Mouse (Mus musculus) limb, embryonic 11.5 days (tissue): ENCODE measurements around the gene Sec63. TPM values are rescaled to one million over a fixed set of nuclear protein-coding genes. Genes with fewer than 3 reads are reported as not detected.
A peak's percentile ranks its signal among the peaks of the same experiment; 100 is the strongest.

ENCODE experiments used
- ATAC-seq: fragments of 200-750 bp; cut with Nextera tagmentation; 2 replicates; pipeline ENCODE4 v1.8.0; 2017; ENCODE audit warnings: low read depth; ENCODE audit not compliant: insufficient number of reproducible peaks, low FRiP score, low TSS enrichment
- DNase-seq: peaks from one replicate; pipeline ENCODE4 v3.0.0-alpha.2; 2015; ENCODE audit warnings: low spot score
- H3K27ac ChIP-seq: fragments of 300-500 bp; sonication (generic); replicated peaks from 2 replicates; pipeline ENCODE4 v1.5.1; 2014; ENCODE audit warnings: low read depth, mild to moderate bottlenecking, low read length
- H3K27me3 ChIP-seq: fragments of 300-500 bp; sonication (generic); 2 replicates; pipeline ENCODE4 v1.6.1; 2014; ENCODE audit warnings: mild to moderate bottlenecking, low read length, mixed read lengths; ENCODE audit not compliant: control insufficient read depth, insufficient read depth
- H3K36me3 ChIP-seq: fragments of 300-500 bp; sonication (generic); 2 replicates; pipeline ENCODE4 v1.6.1; 2014; ENCODE audit warnings: mild to moderate bottlenecking, low read length, moderate library complexity, mixed read lengths; ENCODE audit not compliant: control insufficient read depth, insufficient read depth
- H3K4me1 ChIP-seq: fragments of 300-500 bp; sonication (generic); 2 replicates; pipeline ENCODE4 v1.6.1; 2014; ENCODE audit warnings: low read length, mixed read lengths; ENCODE audit not compliant: control insufficient read depth, insufficient read depth
- H3K4me2 ChIP-seq: fragments of 300-500 bp; sonication (generic); 2 replicates; pipeline ENCODE4 v1.6.1; 2014; ENCODE audit warnings: low read depth, mild to moderate bottlenecking, moderate library complexity; ENCODE audit not compliant: severe bottlenecking
- H3K4me3 ChIP-seq: fragments of 300-500 bp; sonication (generic); 2 replicates; pipeline ENCODE4 v1.5.1; 2014; ENCODE audit warnings: low read depth, low read length
- H3K9ac ChIP-seq: fragments of 300-500 bp; sonication (generic); 2 replicates; pipeline ENCODE4 v1.6.1; 2014; ENCODE audit warnings: mild to moderate bottlenecking, low read length
- H3K9me3 ChIP-seq: fragments of 300-500 bp; sonication (generic); 2 replicates; pipeline ENCODE4 v1.6.1; 2016; ENCODE audit warnings: low read length; ENCODE audit not compliant: control insufficient read depth
- WGBS: fragments of 180-500 bp; shearing (Covaris S2); extraction: QIAGEN DNeasy Blood & Tissue Kit; methylation state at CpG from one replicate; pipeline ENCODE4 v1.1.7; 2014; 5-methylcytosine and 5-hydroxymethylcytosine counted together
- polyA plus RNA-seq: library from polyadenylated mRNA; unstranded; fragments of >200 nt; fragmentation: Nextera tagmentation; extraction: Ambion mirVana; gene quantifications from 2 replicates; pipeline ENCODE4 v1.2.1, GENCODE M21; 2014

Sec63 gene
- polyA plus RNA-seq, 1 experiment from 2014 or later = 29.6 TPM

- Histone ChIP-seq H3K27me3 (no peaks in the 10 kb centered on the region), H3K9ac (no peak overlapping the region), H3K36me3 (peaks cover 8% of the 10 kb centered on the region), H3K4me1 (no peaks in the 10 kb centered on the region), H3K27ac (no peak overlapping the region), H3K4me2 (no peak overlapping the region), H3K9me3 (no peaks in the 10 kb centered on the region), H3K4me3 (no peak overlapping the region)
- no peak for DNase-seq
- no peak for ATAC-seq
- WGBS = 91% methylated on average over 4 of the region's 4 CpGs
Measured at GRCm38 (mm10) chr10:42833871-42834727, 72.8 kb downstream of the Sec63 start.

- WGBS = 93% methylated on average over 4 of the region's 4 CpGs
- DNase-seq (no peak), ATAC-seq (no peak)
- Histone ChIP-seq H3K4me2 (no peak overlapping the region), H3K9ac (no peak overlapping the region), H3K4me3 (no peak overlapping the region), H3K9me3 (no peaks in the 10 kb centered on the region), H3K27me3 (no peaks in the 10 kb centered on the region), H3K27ac (no peak overlapping the region), H3K4me1 (no peaks in the 10 kb centered on the region), H3K36me3 (peaks cover 4% of the 10 kb centered on the region; the same call in 1 of the 2 replicates)
Measured at GRCm38 (mm10) chr10:42838106-42838505, 76.8 kb downstream of the Sec63 start.

- Histone ChIP-seq H3K4me1 (no peaks in the 10 kb centered on the region), H3K9ac (no peak overlapping the region), H3K27me3 (no peaks in the 10 kb centered on the region), H3K27ac (no peak overlapping the region), H3K4me2 (no peak overlapping the region), H3K36me3 (peaks cover 2% of the 10 kb centered on the region; the same call in 1 of the 2 replicates), H3K9me3 (no peaks in the 10 kb centered on the region), H3K4me3 (no peak overlapping the region)
- no peak for DNase-seq
- no peak for ATAC-seq
- WGBS = 94% methylated on average over 2 of the region's 2 CpGs
Measured at GRCm38 (mm10) chr10:42838736-42839135, 77.4 kb downstream of the Sec63 start.

- ATAC-seq = no peak
- Histone ChIP-seq H3K27me3 (no peaks in the 10 kb centered on the region), H3K4me3 (no peak overlapping the region), H3K27ac (no peak overlapping the region), H3K9ac (no peak overlapping the region), H3K36me3 (peaks cover 2% of the 10 kb centered on the region; the same call in 1 of the 2 replicates), H3K9me3 (no peaks in the 10 kb centered on the region), H3K4me2 (no peak overlapping the region), H3K4me1 (no peaks in the 10 kb centered on the region)
- no peak for DNase-seq
- 94% methylated on average over 11 of the region's 11 CpGs for WGBS
Measured at GRCm38 (mm10) chr10:42840036-42840435, 78.7 kb downstream of the Sec63 start.

GRCm38 (mm10) chr10:42841531-42842195 lies 80.4 kb downstream of the Sec63 start:
- Histone ChIP-seq H3K4me2 (no peak overlapping the region), H3K9ac (no peak overlapping the region), H3K4me1 (no peaks in the 10 kb centered on the region), H3K9me3 (no peaks in the 10 kb centered on the region), H3K4me3 (no peak overlapping the region), H3K36me3 (no peaks in the 10 kb centered on the region; the same call in 1 of the 2 replicates), H3K27ac (no peak overlapping the region), H3K27me3 (no peaks in the 10 kb centered on the region)
- DNase-seq = peak; percentile 46
- WGBS = 64% methylated on average over 16 of the region's 16 CpGs
- ATAC-seq = no peak

- no peaks in the 10 kb centered on the region for H3K4me1 ChIP-seq
- H3K4me2 ChIP-seq = no peak overlapping the region
- H3K9ac ChIP-seq = no peak overlapping the region
- no peaks in the 10 kb centered on the region for H3K27me3 ChIP-seq
- no peaks in the 10 kb centered on the region for H3K36me3 ChIP-seq
- peak; percentile 62 for ATAC-seq
- H3K9me3 ChIP-seq = no peaks in the 10 kb centered on the region
- H3K4me3 ChIP-seq = no peak overlapping the region
- no peak overlapping the region for H3K27ac ChIP-seq
- DNase-seq = peak; percentile 87
- WGBS = 6% methylated on average over 9 of the region's 9 CpGs
Measured at GRCm38 (mm10) chr10:42842358-42842757, 81.1 kb downstream of the Sec63 start.

- Histone ChIP-seq H3K36me3 (no peaks in the 10 kb centered on the region), H3K4me1 (no peaks in the 10 kb centered on the region), H3K27me3 (no peaks in the 10 kb centered on the region), H3K4me3 (no peak overlapping the region), H3K4me2 (no peak overlapping the region), H3K27ac (no peak overlapping the region), H3K9ac (no peak overlapping the region), H3K9me3 (no peaks in the 10 kb centered on the region)
- no peak for DNase-seq
- no peak for ATAC-seq
- WGBS = 71% methylated on average over 1 of the region's 1 CpGs
Measured at GRCm38 (mm10) chr10:42843416-42843815, 82.1 kb downstream of the Sec63 start.

GRCm38 (mm10) chr10:42845480-42845879 lies 84.2 kb downstream of the Sec63 start:
- H3K9ac ChIP-seq = no peak overlapping the region
- DNase-seq = no peak

More at GRCm38 (mm10) chr10:42845480-42845879, 84.2 kb downstream of the Sec63 start:
- ATAC-seq = no peak
- no peak overlapping the region for H3K27ac ChIP-seq
- H3K4me3 ChIP-seq = no peak overlapping the region
- no peaks in the 10 kb centered on the region for H3K9me3 ChIP-seq
- no peaks in the 10 kb centered on the region for H3K27me3 ChIP-seq
- no peaks in the 10 kb centered on the region for H3K4me1 ChIP-seq
- 65% methylated on average over 1 of the region's 1 CpGs for WGBS
- no peaks in the 10 kb centered on the region for H3K36me3 ChIP-seq
- H3K4me2 ChIP-seq = no peak overlapping the region
